Mouse (Mus musculus): ENCODE data around the gene Mctp1. TPM values are rescaled to one million over a fixed set of nuclear protein-coding genes. Genes with fewer than 3 reads are reported as not detected.

Gene Mctp1
- polyA plus RNA-seq, 1 experiment = 7.2 TPM

DNA sequence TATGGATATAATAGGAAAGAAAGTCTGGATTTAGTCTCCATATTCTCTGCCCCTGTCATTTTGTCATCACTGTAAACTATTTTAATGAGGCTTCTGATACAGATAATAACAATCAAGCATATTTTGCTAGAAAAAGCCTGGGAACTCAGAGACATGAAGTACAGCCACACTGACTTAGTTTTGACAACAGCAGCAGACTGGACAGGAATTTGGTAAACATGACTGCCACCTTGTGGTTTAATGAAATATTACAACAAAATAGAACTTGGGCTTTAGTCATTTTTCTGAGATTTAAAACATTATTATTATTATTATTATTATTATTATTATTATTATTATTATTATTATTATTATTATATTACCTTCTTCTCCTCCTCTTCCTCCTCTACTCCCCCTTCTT, 297.0 kb downstream of the Mctp1 start:
- Histone ChIP-seq H3K4me3 (replicated peaks; ENCODE audit: control insufficient read depth, low read depth, low read length) (no peak overlapping the region), H3K27ac (ENCODE audit: control insufficient read depth, insufficient read depth, low read depth, low read length, poor library complexity) (no peak overlapping the region), H3K4me1 (ENCODE audit: control insufficient read depth, insufficient read depth, low read length) (no peaks in the 10 kb centered on the region)
- TF ChIP-seq POLR2A (IDR thresholded peaks at IDR 0.05; ENCODE audit: borderline replicate concordance, control insufficient read depth, low read depth, low read length) (no peak), CTCF (IDR thresholded peaks at IDR 0.05; ENCODE audit: control insufficient read depth, insufficient read depth, low read length) (no peak)

DNA sequence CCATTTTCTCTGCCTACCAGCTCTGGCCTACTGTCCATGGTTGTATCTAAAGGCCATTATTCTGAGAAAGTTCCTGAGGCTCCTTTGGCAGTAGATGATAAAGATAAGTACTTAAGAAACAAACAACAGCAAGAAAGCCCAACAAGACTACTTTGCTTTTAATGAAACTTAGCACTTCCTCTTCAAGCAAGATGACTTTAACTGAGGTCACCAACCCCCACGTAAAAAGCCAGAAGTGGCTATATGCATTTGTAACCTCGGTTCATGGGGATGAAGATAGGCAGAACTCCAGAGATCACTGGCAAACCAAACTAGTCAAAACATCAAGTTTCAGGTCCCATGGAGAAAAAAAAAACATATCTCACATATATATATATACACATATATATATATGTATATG, 305.0 kb downstream of the Mctp1 start:
- 17% methylated on average over 2 of the region's 2 CpGs for WGBS
- Histone ChIP-seq H3K27ac (ENCODE audit: control insufficient read depth, insufficient read depth, low read depth, low read length, poor library complexity) (no peak overlapping the region), H3K4me3 (replicated peaks; ENCODE audit: control insufficient read depth, low read depth, low read length) (no peak overlapping the region), H3K4me1 (ENCODE audit: control insufficient read depth, insufficient read depth, low read length) (no peaks in the 10 kb centered on the region; the same call in 1 of the 2 replicates)
- TF ChIP-seq CTCF (IDR thresholded peaks at IDR 0.05; ENCODE audit: control insufficient read depth, insufficient read depth, low read length) = no peak
- no peak for TF ChIP-seq POLR2A (IDR thresholded peaks at IDR 0.05; ENCODE audit: borderline replicate concordance, control insufficient read depth, low read depth, low read length)

DNA sequence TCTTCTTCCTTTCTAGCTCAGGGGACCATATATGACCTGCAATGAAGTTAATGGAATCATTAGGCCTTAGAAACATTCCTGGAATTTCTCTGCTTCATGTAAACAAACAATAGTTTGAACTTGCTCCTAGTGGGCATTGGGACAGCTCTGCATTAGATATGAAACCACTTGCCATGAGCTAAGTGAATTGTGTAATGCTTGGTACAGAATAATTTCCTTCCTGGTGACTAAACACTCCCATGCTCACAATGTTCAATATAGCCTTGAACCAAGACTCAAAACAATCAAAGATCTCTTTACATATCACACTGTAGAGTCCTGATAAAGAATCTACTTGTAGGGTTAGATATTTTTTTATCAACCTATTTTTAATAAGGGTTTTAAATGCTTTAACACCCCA, 305.8 kb downstream of the Mctp1 start:
- H3K4me1 ChIP-seq (ENCODE audit: control insufficient read depth, insufficient read depth, low read length) = no peaks in the 10 kb centered on the region; the same call in 1 of the 2 replicates
- TF ChIP-seq CTCF (IDR thresholded peaks at IDR 0.05; ENCODE audit: control insufficient read depth, insufficient read depth, low read length) (no peak), POLR2A (IDR thresholded peaks at IDR 0.05; ENCODE audit: borderline replicate concordance, control insufficient read depth, low read depth, low read length) (no peak)
- H3K4me3 ChIP-seq (replicated peaks; ENCODE audit: control insufficient read depth, low read depth, low read length) = no peak overlapping the region
- no peak overlapping the region for H3K27ac ChIP-seq (ENCODE audit: control insufficient read depth, insufficient read depth, low read depth, low read length, poor library complexity)

DNA sequence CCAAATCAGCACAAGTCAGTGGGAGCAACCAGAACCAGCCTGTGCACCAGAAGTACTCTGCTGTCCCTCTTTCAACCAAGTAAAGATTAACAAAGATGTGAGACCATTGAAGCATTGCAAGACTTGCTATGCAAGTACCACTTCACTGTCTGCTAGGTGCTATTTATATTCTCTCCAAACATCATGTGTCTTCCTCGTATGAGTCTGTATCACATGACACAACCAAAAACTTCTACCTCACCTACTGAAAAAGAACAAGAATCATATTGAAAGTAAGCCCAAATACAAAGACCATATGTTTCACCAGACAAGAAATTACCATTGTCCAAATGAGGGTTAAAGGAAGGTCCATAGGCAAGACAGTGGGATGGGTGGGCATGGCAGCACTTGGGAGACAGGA, 306.4 kb downstream of the Mctp1 start:
- TF ChIP-seq CTCF (IDR thresholded peaks at IDR 0.05; ENCODE audit: control insufficient read depth, insufficient read depth, low read length) (no peak), POLR2A (IDR thresholded peaks at IDR 0.05; ENCODE audit: borderline replicate concordance, control insufficient read depth, low read depth, low read length) (no peak)
- 60% methylated on average over 1 of the region's 1 CpGs for WGBS
- Histone ChIP-seq H3K4me3 (replicated peaks; ENCODE audit: control insufficient read depth, low read depth, low read length) (no peak overlapping the region), H3K4me1 (ENCODE audit: control insufficient read depth, insufficient read depth, low read length) (no peaks in the 10 kb centered on the region; the same call in 1 of the 2 replicates), H3K27ac (ENCODE audit: control insufficient read depth, insufficient read depth, low read depth, low read length, poor library complexity) (no peak overlapping the region)

DNA sequence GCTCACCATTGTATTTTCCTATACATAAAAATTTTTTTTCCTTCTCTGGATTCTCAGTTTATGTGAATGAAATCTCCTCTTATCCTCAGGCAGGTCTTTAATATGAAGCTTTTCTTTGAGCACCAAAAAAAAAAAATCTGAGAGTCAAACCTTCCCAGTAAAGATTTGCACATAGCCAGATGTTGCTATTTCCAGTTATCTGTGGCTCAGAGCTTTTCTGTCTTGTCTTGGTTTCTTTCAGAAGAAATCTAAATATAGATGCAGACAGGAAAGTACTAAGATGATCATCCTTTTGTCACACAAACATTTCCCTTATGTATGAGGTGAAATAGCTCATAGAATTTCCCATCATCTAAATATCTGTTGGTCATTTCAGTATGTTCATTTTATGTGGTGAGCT, 349.7 kb downstream of the Mctp1 start:
- no peak overlapping the region for H3K27ac ChIP-seq (ENCODE audit: control insufficient read depth, insufficient read depth, low read depth, low read length, poor library complexity)
- no peaks in the 10 kb centered on the region for H3K4me1 ChIP-seq (ENCODE audit: control insufficient read depth, insufficient read depth, low read length)
- TF ChIP-seq POLR2A (IDR thresholded peaks at IDR 0.05; ENCODE audit: borderline replicate concordance, control insufficient read depth, low read depth, low read length) (no peak), CTCF (IDR thresholded peaks at IDR 0.05; ENCODE audit: control insufficient read depth, insufficient read depth, low read length) (no peak)
- no peak overlapping the region for H3K4me3 ChIP-seq (replicated peaks; ENCODE audit: control insufficient read depth, low read depth, low read length)

DNA sequence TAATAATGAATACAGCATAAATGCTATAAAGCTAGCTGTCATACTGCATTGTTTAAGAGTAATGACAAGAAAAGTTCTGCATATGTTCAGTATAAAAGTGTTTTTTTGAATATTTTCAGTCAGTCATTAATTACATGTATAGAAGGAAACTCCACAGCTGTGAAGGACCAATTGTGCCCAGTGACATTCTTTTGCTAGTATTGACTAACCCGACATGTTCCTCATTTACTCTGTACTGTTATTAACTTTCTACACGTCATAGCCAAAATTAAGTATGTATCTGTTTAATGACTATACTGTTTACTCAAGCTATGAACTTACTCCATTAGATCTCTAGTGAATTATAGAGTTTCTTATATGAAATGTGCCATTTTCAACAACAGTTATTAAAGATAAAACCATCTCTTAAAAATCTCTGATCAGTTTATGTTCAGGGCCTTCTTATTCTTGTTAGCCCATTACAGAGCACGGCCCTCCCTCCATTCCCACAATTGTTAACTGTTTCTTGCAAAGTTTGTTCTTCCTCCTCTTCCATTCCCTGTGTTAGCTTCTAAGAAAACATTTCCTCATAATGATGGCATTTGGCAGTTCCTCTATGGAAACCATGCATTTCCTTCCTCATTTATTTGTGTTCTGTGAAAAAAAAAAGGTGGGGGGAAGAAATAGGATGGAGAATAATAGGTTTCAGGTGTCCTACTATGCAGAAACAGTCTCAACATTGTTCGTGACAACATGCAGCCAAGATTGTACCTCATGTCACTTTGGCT, 366.5 kb downstream of the Mctp1 start:
- Histone ChIP-seq H3K27ac (ENCODE audit: control insufficient read depth, insufficient read depth, low read depth, low read length, poor library complexity) (no peak overlapping the region), H3K4me3 (replicated peaks; ENCODE audit: control insufficient read depth, low read depth, low read length) (no peak overlapping the region), H3K4me1 (ENCODE audit: control insufficient read depth, insufficient read depth, low read length) (no peaks in the 10 kb centered on the region; the same call in 1 of the 2 replicates)
- 28% methylated on average over 4 of the region's 4 CpGs for WGBS
- TF ChIP-seq POLR2A (IDR thresholded peaks at IDR 0.05; ENCODE audit: borderline replicate concordance, control insufficient read depth, low read depth, low read length) (no peak), CTCF (IDR thresholded peaks at IDR 0.05; ENCODE audit: control insufficient read depth, insufficient read depth, low read length) (no peak)

DNA sequence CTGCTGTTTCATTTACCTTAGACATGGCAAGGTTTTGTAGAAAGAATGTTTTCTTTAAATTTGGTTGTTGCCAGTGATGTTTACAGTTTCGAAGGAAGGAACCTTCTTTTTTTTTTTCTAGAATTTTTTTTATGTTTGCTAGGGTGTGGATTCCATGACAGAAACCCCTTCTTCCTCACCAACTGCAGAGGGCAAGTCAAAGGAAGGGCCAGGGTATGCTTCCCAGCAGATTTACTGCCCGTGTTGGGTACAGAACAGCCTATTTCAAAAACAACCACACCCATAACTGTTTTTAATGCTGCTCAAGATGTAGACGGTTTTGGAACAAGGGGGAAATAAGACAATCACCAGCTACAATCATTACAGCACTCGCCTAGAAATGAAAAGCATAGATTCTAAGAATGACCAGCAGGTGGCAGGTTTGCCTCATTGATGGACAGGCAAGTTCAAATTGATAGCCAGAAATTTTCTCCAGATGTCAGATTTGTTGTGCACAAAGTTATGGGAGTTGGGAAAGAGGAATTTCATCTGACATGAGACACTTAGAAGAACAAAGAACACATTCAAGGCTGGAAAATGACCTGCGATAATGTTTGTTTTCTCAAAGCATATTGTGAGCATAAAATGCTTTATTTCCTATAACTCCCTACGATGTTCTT, 375.6 kb downstream of the Mctp1 start:
- H3K4me1 ChIP-seq (ENCODE audit: control insufficient read depth, insufficient read depth, low read length) = no peaks in the 10 kb centered on the region
- TF ChIP-seq CTCF (IDR thresholded peaks at IDR 0.05; ENCODE audit: control insufficient read depth, insufficient read depth, low read length) = no peak
- H3K27ac ChIP-seq (ENCODE audit: control insufficient read depth, insufficient read depth, low read depth, low read length, poor library complexity) = no peak overlapping the region
- H3K4me3 ChIP-seq (replicated peaks; ENCODE audit: control insufficient read depth, low read depth, low read length) = no peak overlapping the region
- 45% methylated on average over 6 of the region's 6 CpGs for WGBS

DNA sequence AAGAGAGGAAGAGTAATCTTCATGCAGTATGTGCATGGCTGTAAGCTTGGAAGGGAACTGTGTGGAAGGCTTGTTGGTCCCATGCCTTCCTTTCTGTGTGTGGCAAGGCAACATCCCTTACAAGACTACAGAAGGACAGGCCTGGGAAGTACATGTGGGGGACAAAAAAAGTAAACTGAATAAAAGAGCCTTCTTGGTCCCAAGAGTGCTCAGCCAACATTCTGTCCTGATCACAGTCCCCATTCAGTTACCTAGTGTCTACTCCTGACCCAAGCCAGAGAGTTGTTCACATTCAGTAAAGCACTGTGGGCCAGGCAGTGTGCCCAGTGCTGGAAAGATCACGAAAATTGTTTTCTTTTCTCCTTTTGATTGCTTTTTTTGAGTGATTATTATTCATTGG, 415.3 kb downstream of the Mctp1 start:
- 69% methylated on average over 1 of the region's 1 CpGs for WGBS
- no peak for TF ChIP-seq CTCF (IDR thresholded peaks at IDR 0.05; ENCODE audit: control insufficient read depth, insufficient read depth, low read length)
- TF ChIP-seq POLR2A (IDR thresholded peaks at IDR 0.05; ENCODE audit: borderline replicate concordance, control insufficient read depth, low read depth, low read length) = no peak
- Histone ChIP-seq H3K4me1 (ENCODE audit: control insufficient read depth, insufficient read depth, low read length) (no peaks in the 10 kb centered on the region), H3K4me3 (replicated peaks; ENCODE audit: control insufficient read depth, low read depth, low read length) (no peak overlapping the region), H3K27ac (ENCODE audit: control insufficient read depth, insufficient read depth, low read depth, low read length, poor library complexity) (no peak overlapping the region)
